Mouse (Mus musculus) ES-Bruce4 (cell line): ENCODE results near the gene Ifitm3. TPM values are rescaled to one million over a fixed set of nuclear protein-coding genes. Genes with fewer than 3 reads are reported as not detected.

Experiments used
- H3K27ac ChIP-seq: 2 replicates; pipeline ENCODE4 v1.5.1; 2012; ENCODE audit warnings: low read length, inconsistent platforms; ENCODE audit not compliant: insufficient read depth
- H3K27me3 ChIP-seq: 2 replicates; pipeline ENCODE4 v1.6.1; 2012; ENCODE audit warnings: mild to moderate bottlenecking, low read length, inconsistent platforms; ENCODE audit not compliant: control insufficient read depth, poor library complexity, insufficient read depth, severe bottlenecking
- H3K36me3 ChIP-seq: 2 replicates; pipeline ENCODE4 v1.6.1; 2012; ENCODE audit warnings: inconsistent platforms, mild to moderate bottlenecking, low read length, moderate library complexity; ENCODE audit not compliant: control insufficient read depth, poor library complexity, insufficient read depth, severe bottlenecking
- H3K4me1 ChIP-seq: one replicate; pipeline ENCODE4 v1.8.1; 2011; ENCODE audit warnings: low read length; ENCODE audit not compliant: control insufficient read depth, insufficient read depth
- H3K4me3 ChIP-seq: 2 replicates; pipeline ENCODE4 v1.5.1; 2011; ENCODE audit warnings: low read depth, mild to moderate bottlenecking, low read length
- H3K9ac ChIP-seq: 2 replicates; pipeline ENCODE4 v1.6.1; 2012; ENCODE audit warnings: low read depth, mild to moderate bottlenecking, inconsistent platforms; ENCODE audit not compliant: poor library complexity, severe bottlenecking
- H3K9me3 ChIP-seq: replicated peaks from 2 replicates; pipeline ENCODE4 v1.6.1; 2012; ENCODE audit warnings: mild to moderate bottlenecking, low read length, inconsistent platforms; ENCODE audit not compliant: control insufficient read depth, poor library complexity, insufficient read depth, severe bottlenecking
- CTCF ChIP-seq: IDR thresholded peaks from one replicate; pipeline ENCODE4 v1.8.1; 2011; ENCODE audit warnings: low read depth, low read length
- EP300 ChIP-seq: IDR thresholded peaks from 2 replicates; pipeline ENCODE4 v1.6.1; 2011; ENCODE audit warnings: low read depth, low read length; ENCODE audit not compliant: insufficient read depth
- POLR2A ChIP-seq: IDR thresholded peaks from one replicate; pipeline ENCODE4 v1.8.1; 2011; ENCODE audit warnings: low read length; ENCODE audit not compliant: insufficient read depth
- polyA plus RNA-seq: library from polyadenylated mRNA; stranded (reverse); fragments of >200 nt; gene quantifications from 2 replicates; pipeline ENCODE4 v1.2.4, GENCODE M21; 2011; ENCODE audit warnings: low read depth; ENCODE audit not compliant: missing spikeins, insufficient read depth, insufficient read length

Ifitm3 gene
- polyA plus RNA-seq, 1 experiment = 410 TPM

GRCm38 (mm10) chr7:141052421-141052820 is 41.9 kb upstream of the Ifitm3 start:
- no peaks in the 10 kb centered on the region for H3K36me3 ChIP-seq
- H3K4me1 ChIP-seq = peaks cover 5% of the 10 kb centered on the region

GRCm38 (mm10) chr7:141052016-141052415 is 41.4 kb upstream of the Ifitm3 start:
- TF ChIP-seq EP300 (no peak), POLR2A (no peak), CTCF (no peak)
- Histone ChIP-seq H3K36me3 (no peaks in the 10 kb centered on the region), H3K27ac (no peak overlapping the region), H3K4me3 (peak overlapping the region; percentile 64), H3K4me1 (peaks cover 5% of the 10 kb centered on the region), H3K27me3 (no peaks in the 10 kb centered on the region), H3K9ac (no peak overlapping the region), H3K9me3 (no peaks in the 10 kb centered on the region)

More at GRCm38 (mm10) chr7:141052421-141052820, 41.9 kb upstream of the Ifitm3 start:
- no peak overlapping the region for H3K27ac ChIP-seq
- no peak overlapping the region for H3K9ac ChIP-seq
- no peaks in the 10 kb centered on the region for H3K9me3 ChIP-seq
- H3K27me3 ChIP-seq = no peaks in the 10 kb centered on the region
- no peak overlapping the region for H3K4me3 ChIP-seq
- TF ChIP-seq POLR2A = no peak
- TF ChIP-seq CTCF = no peak
- no peak for TF ChIP-seq EP300

- Histone ChIP-seq H3K9ac (peak overlapping the region; percentile 31; the same call in 1 of the 2 replicates), H3K4me1 (peaks cover 2% of the 10 kb centered on the region), H3K9me3 (no peaks in the 10 kb centered on the region), H3K4me3 (peak overlapping the region; percentile 95), H3K27ac (peak overlapping the region; percentile 46; the same call in 1 of the 2 replicates), H3K27me3 (no peaks in the 10 kb centered on the region), H3K36me3 (no peaks in the 10 kb centered on the region)
- TF ChIP-seq EP300 = no peak
- TF ChIP-seq CTCF = no peak
- no peak for TF ChIP-seq POLR2A
These were observed 40.6 kb upstream of the Ifitm3 start for GRCm38 (mm10) chr7:141051060-141051685.

- Histone ChIP-seq H3K27ac (0 out of 2 replicates have a peak overlapping the region, but pooled peaks have one; percentile 3), H3K9ac (no peak overlapping the region), H3K4me1 (peaks cover 2% of the 10 kb centered on the region), H3K36me3 (no peaks in the 10 kb centered on the region), H3K27me3 (no peaks in the 10 kb centered on the region), H3K4me3 (no peak overlapping the region), H3K9me3 (no peaks in the 10 kb centered on the region)
- TF ChIP-seq EP300 (no peak), POLR2A (no peak), CTCF (no peak)
These were observed 38.8 kb upstream of the Ifitm3 start for GRCm38 (mm10) chr7:141049326-141049725.

- no peaks in the 10 kb centered on the region for H3K27me3 ChIP-seq
- peak overlapping the region; percentile 75 for H3K27ac ChIP-seq
- no peaks in the 10 kb centered on the region for H3K36me3 ChIP-seq
- peak overlapping the region; percentile 38 for H3K9ac ChIP-seq
- H3K4me3 ChIP-seq = peak overlapping the region; percentile 61
- TF ChIP-seq POLR2A = no peak
- TF ChIP-seq EP300 = peak; percentile 72; the same call in 1 of the 2 replicates
- TF ChIP-seq CTCF = peak; percentile 86
- peaks cover 2% of the 10 kb centered on the region for H3K4me1 ChIP-seq
- H3K9me3 ChIP-seq = no peaks in the 10 kb centered on the region
These were observed 38.0 kb upstream of the Ifitm3 start for GRCm38 (mm10) chr7:141048226-141049218.
